Mouse (Mus musculus): ENCODE data around the gene Coa7.

The Coa7 gene

GRCm38 (mm10) chr4:108357458-108357857 lies 29.5 kb downstream of the Coa7 start:
- no peaks in the 10 kb centered on the region for H3K27me3 ChIP-seq (ENCODE audit: control insufficient read depth, insufficient read depth, low read length, poor library complexity, severe bottlenecking)
- H3K36me3 ChIP-seq (ENCODE audit: control insufficient read depth, insufficient read depth, low read length, poor library complexity, severe bottlenecking) = no peaks in the 10 kb centered on the region
- no peak for DNase-seq (ENCODE audit: low read depth, low spot score)

GRCm38 (mm10) chr4:108358498-108358897 lies 30.6 kb downstream of the Coa7 start:
- Histone ChIP-seq H3K36me3 (ENCODE audit: control insufficient read depth, insufficient read depth, low read length, poor library complexity, severe bottlenecking) (no peaks in the 10 kb centered on the region), H3K27me3 (ENCODE audit: control insufficient read depth, insufficient read depth, low read length, poor library complexity, severe bottlenecking) (no peaks in the 10 kb centered on the region)
- DNase-seq (ENCODE audit: low read depth, low spot score) = no peak

GRCm38 (mm10) chr4:108360136-108361055 lies 32.5 kb downstream of the Coa7 start:
- DNase-seq (ENCODE audit: low read depth, low spot score) = no peak
- Histone ChIP-seq H3K36me3 (ENCODE audit: control insufficient read depth, insufficient read depth, low read length, poor library complexity, severe bottlenecking) (no peaks in the 10 kb centered on the region), H3K27me3 (ENCODE audit: control insufficient read depth, insufficient read depth, low read length, poor library complexity, severe bottlenecking) (no peaks in the 10 kb centered on the region)

- H3K27me3 ChIP-seq (ENCODE audit: control insufficient read depth, insufficient read depth, low read length, poor library complexity, severe bottlenecking) = no peaks in the 10 kb centered on the region
- no peak for DNase-seq (ENCODE audit: low read depth, low spot score)
- no peaks in the 10 kb centered on the region for H3K36me3 ChIP-seq (ENCODE audit: control insufficient read depth, insufficient read depth, low read length, poor library complexity, severe bottlenecking)
Observed at GRCm38 (mm10) chr4:108362321-108363261, 34.7 kb downstream of the Coa7 start.

- no peaks in the 10 kb centered on the region for H3K36me3 ChIP-seq (ENCODE audit: control insufficient read depth, insufficient read depth, low read length, poor library complexity, severe bottlenecking)
- H3K27me3 ChIP-seq (ENCODE audit: control insufficient read depth, insufficient read depth, low read length, poor library complexity, severe bottlenecking) = no peaks in the 10 kb centered on the region
- DNase-seq (ENCODE audit: low read depth, low spot score) = no peak
Observed at GRCm38 (mm10) chr4:108363355-108364110, 35.6 kb downstream of the Coa7 start.

- H3K36me3 ChIP-seq (ENCODE audit: control insufficient read depth, insufficient read depth, low read length, poor library complexity, severe bottlenecking) = no peaks in the 10 kb centered on the region
- H3K27me3 ChIP-seq (ENCODE audit: control insufficient read depth, insufficient read depth, low read length, poor library complexity, severe bottlenecking) = no peaks in the 10 kb centered on the region
- DNase-seq (ENCODE audit: low read depth, low spot score) = no peak
Observed at GRCm38 (mm10) chr4:108364111-108364476, 36.2 kb downstream of the Coa7 start.

- peak; percentile 39 for DNase-seq (ENCODE audit: low read depth, low spot score)
- Histone ChIP-seq H3K36me3 (ENCODE audit: control insufficient read depth, insufficient read depth, low read length, poor library complexity, severe bottlenecking) (no peaks in the 10 kb centered on the region), H3K27me3 (ENCODE audit: control insufficient read depth, insufficient read depth, low read length, poor library complexity, severe bottlenecking) (no peaks in the 10 kb centered on the region)
Observed at GRCm38 (mm10) chr4:108369254-108369653, 41.3 kb downstream of the Coa7 start.

GRCm38 (mm10) chr4:108370409-108370808 lies 42.5 kb downstream of the Coa7 start:
- DNase-seq (ENCODE audit: low read depth, low spot score) = no peak
- H3K36me3 ChIP-seq (ENCODE audit: control insufficient read depth, insufficient read depth, low read length, poor library complexity, severe bottlenecking) = no peaks in the 10 kb centered on the region
- H3K27me3 ChIP-seq (ENCODE audit: control insufficient read depth, insufficient read depth, low read length, poor library complexity, severe bottlenecking) = no peaks in the 10 kb centered on the region

GRCm38 (mm10) chr4:108371421-108371820 lies 43.5 kb downstream of the Coa7 start:
- H3K36me3 ChIP-seq (ENCODE audit: control insufficient read depth, insufficient read depth, low read length, poor library complexity, severe bottlenecking) = no peaks in the 10 kb centered on the region
- no peak for DNase-seq (ENCODE audit: low read depth, low spot score)
- H3K27me3 ChIP-seq (ENCODE audit: control insufficient read depth, insufficient read depth, low read length, poor library complexity, severe bottlenecking) = no peaks in the 10 kb centered on the region

GRCm38 (mm10) chr4:108372166-108372565 lies 44.2 kb downstream of the Coa7 start:
- H3K36me3 ChIP-seq (ENCODE audit: control insufficient read depth, insufficient read depth, low read length, poor library complexity, severe bottlenecking) = no peaks in the 10 kb centered on the region
- DNase-seq (ENCODE audit: low read depth, low spot score) = no peak
- no peaks in the 10 kb centered on the region for H3K27me3 ChIP-seq (ENCODE audit: control insufficient read depth, insufficient read depth, low read length, poor library complexity, severe bottlenecking)

- DNase-seq (ENCODE audit: low read depth, low spot score) = no peak
- Histone ChIP-seq H3K36me3 (ENCODE audit: control insufficient read depth, insufficient read depth, low read length, poor library complexity, severe bottlenecking) (no peaks in the 10 kb centered on the region), H3K27me3 (ENCODE audit: control insufficient read depth, insufficient read depth, low read length, poor library complexity, severe bottlenecking) (no peaks in the 10 kb centered on the region)
Observed at GRCm38 (mm10) chr4:108379476-108379875, 51.5 kb downstream of the Coa7 start.

- H3K36me3 ChIP-seq (ENCODE audit: control insufficient read depth, insufficient read depth, low read length, poor library complexity, severe bottlenecking) = no peaks in the 10 kb centered on the region
- DNase-seq (ENCODE audit: low read depth, low spot score) = no peak
- no peaks in the 10 kb centered on the region for H3K27me3 ChIP-seq (ENCODE audit: control insufficient read depth, insufficient read depth, low read length, poor library complexity, severe bottlenecking)
Observed at GRCm38 (mm10) chr4:108380146-108380545, 52.2 kb downstream of the Coa7 start.

- peak; percentile 51 for DNase-seq (ENCODE audit: low read depth, low spot score)
- no peaks in the 10 kb centered on the region for H3K36me3 ChIP-seq (ENCODE audit: control insufficient read depth, insufficient read depth, low read length, poor library complexity, severe bottlenecking)
- no peaks in the 10 kb centered on the region for H3K27me3 ChIP-seq (ENCODE audit: control insufficient read depth, insufficient read depth, low read length, poor library complexity, severe bottlenecking)
Observed at GRCm38 (mm10) chr4:108383183-108383714, 55.3 kb downstream of the Coa7 start, which contains the start of gene Shisal2a. TSS of gene Shisal2a (minus strand) at chr4:108383349.

- no peak for DNase-seq (ENCODE audit: low read depth, low spot score)
- Histone ChIP-seq H3K27me3 (ENCODE audit: control insufficient read depth, insufficient read depth, low read length, poor library complexity, severe bottlenecking) (no peaks in the 10 kb centered on the region), H3K36me3 (ENCODE audit: control insufficient read depth, insufficient read depth, low read length, poor library complexity, severe bottlenecking) (no peaks in the 10 kb centered on the region)
Observed at GRCm38 (mm10) chr4:108386087-108386486, 58.1 kb downstream of the Coa7 start.

Data from splenic B cell, adult 2 months (primary cell).